Mouse (Mus musculus): Measurements from ENCODE around the gene 4930412O13Rik. TPM values are rescaled to one million over a fixed set of nuclear protein-coding genes. Genes with fewer than 3 reads are reported as not detected.

4930412O13Rik gene
- polyA plus RNA-seq, 1 experiment from 2014 or later: 0.15 TPM

GRCm38 (mm10) chr2:9883803-9884532 lies 2.9 kb downstream of the 4930412O13Rik start:
- Histone ChIP-seq H3K27ac (replicated peaks; ENCODE audit: low read depth, low read length) (no peak overlapping the region), H3K4me1 (ENCODE audit: control insufficient read depth, insufficient read depth, low read length) (peaks cover 12% of the 10 kb centered on the region), H3K36me3 (ENCODE audit: control insufficient read depth, insufficient read depth, low read length) (no peaks in the 10 kb centered on the region), H3K4me3 (ENCODE audit: low read depth, low read length) (no peak overlapping the region), H3K9ac (ENCODE audit: low read length) (no peak overlapping the region), H3K4me2 (ENCODE audit: low read depth, severe bottlenecking) (peak overlapping the region; percentile 76; the same call in 1 of the 2 replicates), H3K27me3 (ENCODE audit: control insufficient read depth, insufficient read depth, low read length) (peaks cover 74% of the 10 kb centered on the region), H3K9me3 (ENCODE audit: control insufficient read depth, low read length) (no peaks in the 10 kb centered on the region)
- DNase-seq (ENCODE audit: low spot score) (no peak), ATAC-seq (ENCODE audit: insufficient number of reproducible peaks, low FRiP score, low TSS enrichment, low read depth) (no peak)
- 1% methylated on average over 27 of the region's 27 CpGs for WGBS

GRCm38 (mm10) chr2:9884533-9885216 lies 3.6 kb downstream of the 4930412O13Rik start:
- H3K4me3 ChIP-seq (ENCODE audit: low read depth, low read length): no peak overlapping the region
- ATAC-seq (ENCODE audit: insufficient number of reproducible peaks, low FRiP score, low TSS enrichment, low read depth) (no peak), DNase-seq (ENCODE audit: low spot score) (peak; percentile 62)
- 4% methylated on average over 15 of the region's 15 CpGs for WGBS
- peaks cover 81% of the 10 kb centered on the region for H3K27me3 ChIP-seq (ENCODE audit: control insufficient read depth, insufficient read depth, low read length)
- peaks cover 15% of the 10 kb centered on the region for H3K4me1 ChIP-seq (ENCODE audit: control insufficient read depth, insufficient read depth, low read length)
- H3K9me3 ChIP-seq (ENCODE audit: control insufficient read depth, low read length): no peaks in the 10 kb centered on the region
- H3K36me3 ChIP-seq (ENCODE audit: control insufficient read depth, insufficient read depth, low read length): no peaks in the 10 kb centered on the region
- H3K4me2 ChIP-seq (ENCODE audit: low read depth, severe bottlenecking): no peak overlapping the region
- H3K27ac ChIP-seq (replicated peaks; ENCODE audit: low read depth, low read length): no peak overlapping the region
- H3K9ac ChIP-seq (ENCODE audit: low read length): no peak overlapping the region

- no peak overlapping the region for H3K4me3 ChIP-seq (ENCODE audit: low read depth, low read length)
- H3K4me2 ChIP-seq (ENCODE audit: low read depth, severe bottlenecking): no peak overlapping the region
- ATAC-seq (ENCODE audit: insufficient number of reproducible peaks, low FRiP score, low TSS enrichment, low read depth) (no peak), DNase-seq (ENCODE audit: low spot score) (peak; percentile 52)
- WGBS: 3% methylated on average over 14 of the region's 14 CpGs
- H3K27ac ChIP-seq (replicated peaks; ENCODE audit: low read depth, low read length): no peak overlapping the region
- H3K9ac ChIP-seq (ENCODE audit: low read length): no peak overlapping the region
- no peaks in the 10 kb centered on the region for H3K36me3 ChIP-seq (ENCODE audit: control insufficient read depth, insufficient read depth, low read length)
- H3K9me3 ChIP-seq (ENCODE audit: control insufficient read depth, low read length): no peaks in the 10 kb centered on the region
- H3K4me1 ChIP-seq (ENCODE audit: control insufficient read depth, insufficient read depth, low read length): peaks cover 15% of the 10 kb centered on the region
- H3K27me3 ChIP-seq (ENCODE audit: control insufficient read depth, insufficient read depth, low read length): peaks cover 85% of the 10 kb centered on the region
These were observed 4.2 kb downstream of the 4930412O13Rik start for GRCm38 (mm10) chr2:9885217-9885770.

GRCm38 (mm10) chr2:9886031-9886430 lies 5.0 kb downstream of the 4930412O13Rik start:
- ATAC-seq (ENCODE audit: insufficient number of reproducible peaks, low FRiP score, low TSS enrichment, low read depth): no peak
- Histone ChIP-seq H3K4me1 (ENCODE audit: control insufficient read depth, insufficient read depth, low read length) (peaks cover 15% of the 10 kb centered on the region), H3K27me3 (ENCODE audit: control insufficient read depth, insufficient read depth, low read length) (peaks cover 91% of the 10 kb centered on the region), H3K36me3 (ENCODE audit: control insufficient read depth, insufficient read depth, low read length) (no peaks in the 10 kb centered on the region), H3K9me3 (ENCODE audit: control insufficient read depth, low read length) (no peaks in the 10 kb centered on the region), H3K4me2 (ENCODE audit: low read depth, severe bottlenecking) (no peak overlapping the region), H3K9ac (ENCODE audit: low read length) (no peak overlapping the region), H3K4me3 (ENCODE audit: low read depth, low read length) (no peak overlapping the region), H3K27ac (replicated peaks; ENCODE audit: low read depth, low read length) (no peak overlapping the region)
- 14% methylated on average over 3 of the region's 3 CpGs for WGBS
- DNase-seq (ENCODE audit: low spot score): peak; percentile 33

- Histone ChIP-seq H3K27me3 (ENCODE audit: control insufficient read depth, insufficient read depth, low read length) (peaks cover 90% of the 10 kb centered on the region), H3K4me3 (ENCODE audit: low read depth, low read length) (no peak overlapping the region), H3K36me3 (ENCODE audit: control insufficient read depth, insufficient read depth, low read length) (no peaks in the 10 kb centered on the region), H3K9me3 (ENCODE audit: control insufficient read depth, low read length) (no peaks in the 10 kb centered on the region), H3K4me1 (ENCODE audit: control insufficient read depth, insufficient read depth, low read length) (peaks cover 12% of the 10 kb centered on the region; the same call in 1 of the 2 replicates), H3K4me2 (ENCODE audit: low read depth, severe bottlenecking) (no peak overlapping the region), H3K9ac (ENCODE audit: low read length) (no peak overlapping the region), H3K27ac (replicated peaks; ENCODE audit: low read depth, low read length) (no peak overlapping the region)
- DNase-seq (ENCODE audit: low spot score): no peak
- no peak for ATAC-seq (ENCODE audit: insufficient number of reproducible peaks, low FRiP score, low TSS enrichment, low read depth)
- WGBS: 3% methylated on average over 7 of the region's 7 CpGs
These were observed 6.0 kb downstream of the 4930412O13Rik start for GRCm38 (mm10) chr2:9886921-9887610.

- Histone ChIP-seq H3K9me3 (ENCODE audit: control insufficient read depth, low read length) (no peaks in the 10 kb centered on the region), H3K9ac (ENCODE audit: low read length) (no peak overlapping the region), H3K27ac (replicated peaks; ENCODE audit: low read depth, low read length) (no peak overlapping the region), H3K4me3 (ENCODE audit: low read depth, low read length) (no peak overlapping the region), H3K4me2 (ENCODE audit: low read depth, severe bottlenecking) (no peak overlapping the region), H3K27me3 (ENCODE audit: control insufficient read depth, insufficient read depth, low read length) (peaks cover 90% of the 10 kb centered on the region), H3K36me3 (ENCODE audit: control insufficient read depth, insufficient read depth, low read length) (no peaks in the 10 kb centered on the region), H3K4me1 (ENCODE audit: control insufficient read depth, insufficient read depth, low read length) (peaks cover 8% of the 10 kb centered on the region; the same call in 1 of the 2 replicates)
- ATAC-seq (ENCODE audit: insufficient number of reproducible peaks, low FRiP score, low TSS enrichment, low read depth): no peak
- DNase-seq (ENCODE audit: low spot score): peak; percentile 41
- WGBS: 0% methylated on average over 7 of the region's 7 CpGs
These were observed 6.6 kb downstream of the 4930412O13Rik start for GRCm38 (mm10) chr2:9887636-9888035.

GRCm38 (mm10) chr2:9888913-9889650 lies 8.0 kb downstream of the 4930412O13Rik start, which contains the start of gene 9230102O04Rik:
TSS of gene 9230102O04Rik (minus strand) at chr2:9889540.
- under 1% methylated on average over 30 of the region's 30 CpGs for WGBS
- ATAC-seq (ENCODE audit: insufficient number of reproducible peaks, low FRiP score, low TSS enrichment, low read depth): peak; percentile 68; the same call in 1 of the 2 replicates
- Histone ChIP-seq H3K36me3 (ENCODE audit: control insufficient read depth, insufficient read depth, low read length) (no peaks in the 10 kb centered on the region), H3K4me1 (ENCODE audit: control insufficient read depth, insufficient read depth, low read length) (0 out of 2 replicates have a peak, but pooled peaks cover 4% of the 10 kb centered on the region), H3K27me3 (ENCODE audit: control insufficient read depth, insufficient read depth, low read length) (peaks cover 87% of the 10 kb centered on the region), H3K9me3 (ENCODE audit: control insufficient read depth, low read length) (no peaks in the 10 kb centered on the region), H3K4me2 (ENCODE audit: low read depth, severe bottlenecking) (peak within 1 kb of the TSS; percentile 11; the same call in 1 of the 2 replicates), H3K4me3 (ENCODE audit: low read depth, low read length) (peak within 1 kb of the TSS; percentile 12; the same call in 1 of the 2 replicates), H3K9ac (ENCODE audit: low read length) (no peak within 1 kb of the TSS), H3K27ac (replicated peaks; ENCODE audit: low read depth, low read length) (no peak within 1 kb of the TSS)
- DNase-seq (ENCODE audit: low spot score): peak; percentile 67
